Mouse (Mus musculus): ENCODE measurements around the gene Etaa1. TPM values are rescaled to one million over a fixed set of nuclear protein-coding genes. Genes with fewer than 3 reads are reported as not detected.

The Etaa1 gene
- total RNA-seq (2021) (1 to 10 TPM; 2.1 to 2.7 TPM), polyA plus RNA-seq (2012; rRNA removed) (0.55 and 1.0 TPM in 2 replicates)
- long read RNA-seq, full-length matches to known transcripts: 6 of 6 reads
- long read RNA-seq, partial matches to known transcripts: 0 of 6 reads
- long read RNA-seq, other reads (novel, unspliced or antisense): 0 of 6 reads

GRCm38 (mm10) chr11:17953231-17954134, at the start of gene Etaa1:
Gene Etaa1 (minus strand): TSS chr11:17953875.
- intact Hi-C loops (cut with DNase I): loop anchor here (10.0 kb wide), 1 partner anchor 921 kb away; no protein-coding TSS in a partner anchor

DNA sequence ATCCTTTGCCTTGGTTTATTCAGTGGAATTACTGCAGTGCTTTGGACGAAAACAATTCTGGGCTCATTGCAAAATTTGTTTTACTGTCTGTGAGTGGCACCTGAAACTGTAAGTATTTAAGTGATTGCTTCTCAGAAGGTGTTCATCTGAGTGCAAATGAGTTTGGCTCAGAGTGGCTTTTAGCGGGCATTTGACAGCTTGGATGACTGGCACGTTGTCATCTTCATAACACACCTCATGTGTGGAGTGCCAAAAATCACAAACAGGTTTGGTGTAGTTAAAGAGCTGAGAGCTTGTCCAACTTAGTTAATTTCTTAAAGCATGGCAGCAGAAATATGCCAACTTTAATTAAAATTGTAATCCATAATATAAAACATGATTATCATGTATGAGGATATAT, 40.5 kb upstream of the Etaa1 start:
- Histone ChIP-seq H3K9ac (ENCODE audit: low read depth, low read length) (no peak overlapping the region), H3K27ac (no peak overlapping the region), H3K27me3 (ENCODE audit: control insufficient read depth, insufficient read depth, low read length) (no peaks in the 10 kb centered on the region), H3K36me3 (ENCODE audit: control insufficient read depth, insufficient read depth, low read length) (no peaks in the 10 kb centered on the region), H3K4me3 (no peak overlapping the region), H3K4me1 (ENCODE audit: control insufficient read depth, insufficient read depth, low read length) (no peaks in the 10 kb centered on the region), H3K79me2 (replicated peaks; ENCODE audit: control insufficient read depth, insufficient read depth, low read length) (no peaks in the 10 kb centered on the region)
- 78% methylated on average over 3 of the region's 3 CpGs for WGBS
- TF ChIP-seq CTCF (IDR thresholded peaks at IDR 0.05) (no peak), EP300 (IDR thresholded peaks at IDR 0.05; ENCODE audit: insufficient read depth, low read depth, low read length) (no peak), POLR2A (IDR thresholded peaks at IDR 0.05; ENCODE audit: insufficient read depth, low read depth, low read length) (no peak)
- intact Hi-C loops (cut with DNase I): no loop called here
- no peak for DNase-seq

More at GRCm38 (mm10) chr11:17953231-17954134, at the start of gene Etaa1:
- TF ChIP-seq EP300 (IDR thresholded peaks at IDR 0.05; ENCODE audit: insufficient read depth, low read depth, low read length): no peak
- peak; percentile 77 for TF ChIP-seq POLR2A (IDR thresholded peaks at IDR 0.05; ENCODE audit: insufficient read depth, low read depth, low read length)
- TF ChIP-seq CTCF (IDR thresholded peaks at IDR 0.05): peak; percentile 31
- DNase-seq: peak; percentile 93 to 95
- WGBS: under 1% methylated on average over 69 of the region's 69 CpGs
- Histone ChIP-seq H3K4me3 (peak within 1 kb of the TSS; percentile 82), H3K9ac (ENCODE audit: low read depth, low read length) (peak within 1 kb of the TSS; percentile 78), H3K27me3 (ENCODE audit: control insufficient read depth, insufficient read depth, low read length) (no peaks in the 10 kb centered on the region), H3K27ac (peak within 1 kb of the TSS; percentile 63), H3K36me3 (ENCODE audit: control insufficient read depth, insufficient read depth, low read length) (peaks cover 2% of the 10 kb centered on the region; the same call in 1 of the 2 replicates), H3K4me1 (ENCODE audit: control insufficient read depth, insufficient read depth, low read length) (peaks cover 2% of the 10 kb centered on the region), H3K79me2 (replicated peaks; ENCODE audit: control insufficient read depth, insufficient read depth, low read length) (no peaks in the 10 kb centered on the region)

GRCm38 (mm10) chr11:17992311-17992710, 38.6 kb upstream of the Etaa1 start:
- Histone ChIP-seq H3K27me3 (ENCODE audit: control insufficient read depth, insufficient read depth, low read length) (no peaks in the 10 kb centered on the region), H3K36me3 (ENCODE audit: control insufficient read depth, insufficient read depth, low read length) (no peaks in the 10 kb centered on the region), H3K27ac (no peak overlapping the region), H3K4me3 (no peak overlapping the region), H3K79me2 (replicated peaks; ENCODE audit: control insufficient read depth, insufficient read depth, low read length) (no peaks in the 10 kb centered on the region), H3K4me1 (ENCODE audit: control insufficient read depth, insufficient read depth, low read length) (no peaks in the 10 kb centered on the region), H3K9ac (ENCODE audit: low read depth, low read length) (no peak overlapping the region)
- intact Hi-C loops (cut with DNase I): no loop called here
- 64% methylated on average over 9 of the region's 9 CpGs for WGBS
- TF ChIP-seq EP300 (IDR thresholded peaks at IDR 0.05; ENCODE audit: insufficient read depth, low read depth, low read length): no peak
- no peak for DNase-seq

- H3K27ac ChIP-seq: no peak overlapping the region
- intact Hi-C loops (cut with DNase I): no loop called here
- H3K9ac ChIP-seq (ENCODE audit: low read depth, low read length): no peak overlapping the region
- TF ChIP-seq CTCF (IDR thresholded peaks at IDR 0.05) (no peak), EP300 (IDR thresholded peaks at IDR 0.05; ENCODE audit: insufficient read depth, low read depth, low read length) (no peak), POLR2A (IDR thresholded peaks at IDR 0.05; ENCODE audit: insufficient read depth, low read depth, low read length) (no peak)
- DNase-seq: no peak
- H3K36me3 ChIP-seq (ENCODE audit: control insufficient read depth, insufficient read depth, low read length): no peaks in the 10 kb centered on the region
- H3K27me3 ChIP-seq (ENCODE audit: control insufficient read depth, insufficient read depth, low read length): no peaks in the 10 kb centered on the region
- H3K4me3 ChIP-seq: no peak overlapping the region
- no peaks in the 10 kb centered on the region for H3K4me1 ChIP-seq (ENCODE audit: control insufficient read depth, insufficient read depth, low read length)
- 84% methylated on average over 2 of the region's 2 CpGs for WGBS
- no peaks in the 10 kb centered on the region for H3K79me2 ChIP-seq (replicated peaks; ENCODE audit: control insufficient read depth, insufficient read depth, low read length)
These were observed 29.7 kb upstream of the Etaa1 start for GRCm38 (mm10) chr11:17983331-17983730.

GRCm38 (mm10) chr11:17981246-17981645, 27.6 kb upstream of the Etaa1 start:
- no peak for TF ChIP-seq CTCF (IDR thresholded peaks at IDR 0.05)
- no peak for TF ChIP-seq POLR2A (IDR thresholded peaks at IDR 0.05; ENCODE audit: insufficient read depth, low read depth, low read length)
- TF ChIP-seq EP300 (IDR thresholded peaks at IDR 0.05; ENCODE audit: insufficient read depth, low read depth, low read length): no peak
- H3K27me3 ChIP-seq (ENCODE audit: control insufficient read depth, insufficient read depth, low read length): no peaks in the 10 kb centered on the region
- H3K27ac ChIP-seq: no peak overlapping the region
- DNase-seq: no peak
- H3K4me1 ChIP-seq (ENCODE audit: control insufficient read depth, insufficient read depth, low read length): no peaks in the 10 kb centered on the region
- 56% methylated on average over 4 of the region's 4 CpGs for WGBS
- intact Hi-C loops (cut with DNase I): no loop called here
- no peak overlapping the region for H3K4me3 ChIP-seq
- H3K79me2 ChIP-seq (replicated peaks; ENCODE audit: control insufficient read depth, insufficient read depth, low read length): no peaks in the 10 kb centered on the region
- no peaks in the 10 kb centered on the region for H3K36me3 ChIP-seq (ENCODE audit: control insufficient read depth, insufficient read depth, low read length)
- H3K9ac ChIP-seq (ENCODE audit: low read depth, low read length): no peak overlapping the region

DNA sequence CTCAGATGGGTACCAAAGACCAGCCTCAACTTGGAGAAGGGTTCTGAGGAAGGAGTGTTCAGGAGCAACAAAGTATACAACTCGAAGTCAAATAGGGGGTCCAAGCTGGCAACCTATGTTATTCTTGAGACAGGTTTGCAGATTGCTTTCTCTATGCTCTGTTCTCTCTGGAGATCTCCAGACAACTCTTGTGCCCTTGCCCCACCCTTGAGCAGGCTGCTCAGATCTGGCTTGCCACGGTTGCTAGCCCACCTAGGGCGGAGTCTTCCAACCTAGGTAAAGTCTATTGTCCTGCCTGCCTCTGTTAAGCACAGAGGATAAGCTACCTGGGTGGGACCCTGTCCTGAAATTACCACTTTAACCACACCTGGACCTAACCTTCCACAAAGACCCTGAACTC, 21.9 kb upstream of the Etaa1 start:
- 67% methylated on average over 3 of the region's 3 CpGs for WGBS
- no peaks in the 10 kb centered on the region for H3K4me1 ChIP-seq (ENCODE audit: control insufficient read depth, insufficient read depth, low read length)
- no peaks in the 10 kb centered on the region for H3K27me3 ChIP-seq (ENCODE audit: control insufficient read depth, insufficient read depth, low read length)
- TF ChIP-seq CTCF (IDR thresholded peaks at IDR 0.05) (no peak), POLR2A (IDR thresholded peaks at IDR 0.05; ENCODE audit: insufficient read depth, low read depth, low read length) (no peak), EP300 (IDR thresholded peaks at IDR 0.05; ENCODE audit: insufficient read depth, low read depth, low read length) (no peak)
- DNase-seq: no peak
- intact Hi-C loops (cut with DNase I): no loop called here
- H3K4me3 ChIP-seq: no peak overlapping the region
- H3K79me2 ChIP-seq (replicated peaks; ENCODE audit: control insufficient read depth, insufficient read depth, low read length): no peaks in the 10 kb centered on the region
- no peaks in the 10 kb centered on the region for H3K36me3 ChIP-seq (ENCODE audit: control insufficient read depth, insufficient read depth, low read length)
- H3K9ac ChIP-seq (ENCODE audit: low read depth, low read length): no peak overlapping the region
- no peak overlapping the region for H3K27ac ChIP-seq
